Mouse (Mus musculus) heart, postnatal 25 days (tissue): ENCODE measurements around the gene Ythdc1. TPM values are rescaled to one million over a fixed set of nuclear protein-coding genes. Genes with fewer than 3 reads are reported as not detected.
"Not testable (repeated sequence)": the region's sequence is repeated elsewhere in the genome, so short reads cannot be mapped to it uniquely, and the experiment has no call there.

Experiments
- DNase-seq: peaks from one replicate; pipeline ENCODE4 v3.0.0; 2022; ENCODE audit warnings: low spot score
- intact Hi-C: fragments of 180-260 bp; cut with DNase I; formaldehyde crosslinking; loops from one replicate; pipeline ENCODE4 v1.15.1; 2025
- total RNA-seq, 2 experiments: library from RNA; stranded (reverse); gene quantifications; 2 replicates each; pipeline ENCODE4 v1.2.3; 2021

Gene Ythdc1
- 10 to 100 TPM; 28.8 to 35.1 TPM for total RNA-seq

GRCm38 (mm10) chr5:86803962-86804940 lies at the start of gene Ythdc1:
Ythdc1 (plus strand) TSS chr5:86804221.
- intact Hi-C loops, result loop anchor here (10.0 kb wide), 3 partner anchors 629 to 1771 kb away; partner anchors contain the start of genes Cenpc1 and Uba6
- peak; percentile 86 for DNase-seq

DNA sequence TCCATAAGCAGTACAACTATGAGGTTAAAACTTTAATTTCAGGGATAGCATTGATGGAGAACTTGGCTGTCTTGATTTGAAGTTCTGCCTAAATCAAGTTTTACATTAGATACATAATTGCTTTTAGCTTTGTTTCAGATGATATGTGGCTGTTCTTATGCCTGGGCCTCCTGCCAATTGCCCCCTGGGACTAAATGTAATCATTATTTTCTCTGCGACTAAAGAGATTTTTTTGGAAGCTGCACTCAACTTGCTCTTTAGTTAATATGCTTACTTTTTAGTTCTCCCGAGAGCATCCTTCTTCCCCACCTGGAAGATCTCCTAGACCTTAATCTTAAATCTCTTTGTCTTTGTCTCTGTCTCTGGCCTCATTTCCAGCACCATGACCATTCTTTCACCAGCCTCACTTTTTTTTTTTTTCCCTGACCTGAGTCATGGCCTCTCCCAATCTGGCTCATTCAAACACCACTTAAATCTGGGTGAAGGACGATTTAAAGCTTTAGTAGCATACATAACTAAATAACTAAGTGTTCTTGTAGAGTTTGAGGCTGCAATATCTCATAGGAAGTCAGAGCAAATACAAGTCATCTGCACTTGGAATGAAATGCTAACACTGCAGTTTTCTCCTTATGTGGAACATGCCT lies 34.9 kb upstream of the Ythdc1 start:
- no peak for DNase-seq
- intact Hi-C loops, result no loop called here

GRCm38 (mm10) chr5:86771010-86771409 lies 33.0 kb upstream of the Ythdc1 start:
- DNase-seq, result no peak
- intact Hi-C loops, result no loop called here

GRCm38 (mm10) chr5:86776941-86777340 lies 27.1 kb upstream of the Ythdc1 start:
- no peak for DNase-seq
- intact Hi-C loops, result no loop called here

DNA sequence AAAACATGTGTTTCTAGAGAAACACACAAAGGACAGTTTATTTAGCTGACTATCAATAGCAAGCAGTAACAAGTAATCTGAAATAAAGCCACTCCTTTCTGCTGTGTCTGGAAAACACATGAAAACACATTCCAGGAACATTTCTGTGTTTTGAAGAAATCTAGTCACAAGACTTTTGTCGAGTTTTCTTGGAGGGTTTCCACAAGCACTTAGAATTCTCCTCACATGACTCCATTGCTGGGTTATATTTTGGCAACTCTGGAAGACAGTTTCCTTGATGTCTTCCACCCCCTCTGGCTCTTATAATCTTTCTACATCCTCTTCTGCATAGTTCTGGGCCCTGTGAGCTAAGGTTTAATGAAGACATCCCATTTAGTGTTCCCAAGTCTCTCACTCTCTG lies 25.6 kb upstream of the Ythdc1 start:
- no peak for DNase-seq
- intact Hi-C loops, result no loop called here

- intact Hi-C loops, result no loop called here
Measured at GRCm38 (mm10) chr5:86783059-86783458, 21.0 kb upstream of the Ythdc1 start.

DNA sequence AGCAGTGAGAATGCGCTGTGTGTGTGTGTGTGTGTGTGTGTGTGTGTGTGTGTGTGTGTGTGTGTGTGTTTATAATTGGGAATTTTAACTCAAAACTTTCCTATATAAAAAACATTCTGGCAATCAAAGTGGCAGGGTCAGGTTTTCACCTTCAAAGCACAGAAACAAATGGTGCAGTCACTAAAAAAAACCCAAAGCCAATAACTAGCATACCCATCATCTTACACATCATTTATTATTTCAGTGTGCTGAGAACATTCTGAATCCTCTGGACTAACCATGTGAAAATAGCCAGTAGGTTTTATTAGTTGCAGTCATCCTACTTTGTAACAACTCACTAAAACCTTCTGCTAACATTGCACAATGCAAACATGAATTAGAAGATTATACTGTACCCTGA lies 19.8 kb upstream of the Ythdc1 start:
- intact Hi-C loops, result no loop called here
- no peak for DNase-seq

More at GRCm38 (mm10) chr5:86783059-86783458, 21.0 kb upstream of the Ythdc1 start:
- DNase-seq, result no peak

DNA sequence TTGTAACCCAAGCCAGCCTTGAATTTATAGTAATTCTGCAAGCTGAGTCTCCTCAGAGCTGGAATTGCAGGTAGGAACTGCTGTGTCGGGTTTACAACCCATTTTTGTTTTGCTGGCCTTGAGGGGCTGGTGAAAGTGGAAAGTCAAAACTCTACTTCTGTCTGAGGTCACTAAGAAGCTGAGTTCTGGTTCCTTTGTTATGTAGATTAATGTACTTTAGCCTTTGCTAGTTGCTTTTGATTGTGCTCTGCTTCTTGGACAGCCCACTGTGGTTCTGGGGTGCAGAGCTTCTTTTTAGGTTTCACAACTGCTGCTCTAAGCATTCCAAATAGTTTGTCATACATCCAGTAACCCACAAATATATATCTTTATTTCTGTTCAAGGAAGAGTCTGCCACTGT lies 17.2 kb upstream of the Ythdc1 start:
- intact Hi-C loops, result no loop called here
- DNase-seq, result no peak

- DNase-seq, result no peak
- intact Hi-C loops, result no loop called here
Measured at GRCm38 (mm10) chr5:86789954-86790353, 14.1 kb upstream of the Ythdc1 start.

DNA sequence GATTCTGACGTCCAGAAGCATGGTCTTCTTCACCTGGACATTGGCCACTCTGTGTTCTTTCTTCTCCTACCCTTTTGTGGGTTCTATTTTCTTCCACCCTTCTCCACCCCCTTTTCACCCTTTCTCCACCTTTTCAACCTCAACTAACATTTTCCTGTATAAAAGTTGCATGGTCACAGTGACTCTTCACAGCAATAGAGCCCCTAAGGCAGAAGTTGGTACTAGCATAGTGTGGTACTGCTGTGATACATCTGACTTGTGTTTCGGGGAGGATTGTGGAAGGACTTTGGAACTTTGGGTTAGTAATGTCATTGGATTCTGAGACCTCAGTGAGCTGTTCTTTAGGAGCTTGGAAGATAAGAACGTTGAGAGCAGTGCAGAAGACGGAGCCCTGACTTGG lies 11.8 kb upstream of the Ythdc1 start:
- intact Hi-C loops, result no loop called here
- DNase-seq, result no peak

- DNase-seq, result no peak
- intact Hi-C loops, result no loop called here
Measured at GRCm38 (mm10) chr5:86792807-86793206, 11.2 kb upstream of the Ythdc1 start.

- DNase-seq, result no peak
- intact Hi-C loops, result no loop called here
Measured at GRCm38 (mm10) chr5:86816795-86817194, 12.8 kb downstream of the Ythdc1 start.

GRCm38 (mm10) chr5:86836378-86836777 lies 32.4 kb downstream of the Ythdc1 start:
- intact Hi-C loops, DNase-seq: not testable (repeated sequence)

GRCm38 (mm10) chr5:86838110-86838509 lies 34.1 kb downstream of the Ythdc1 start:
- intact Hi-C loops, result no loop called here

GRCm38 (mm10) chr5:86839472-86839871 lies 35.5 kb downstream of the Ythdc1 start:
- intact Hi-C loops, result no loop called here
- DNase-seq, result no peak

More at GRCm38 (mm10) chr5:86838110-86838509, 34.1 kb downstream of the Ythdc1 start:
- no peak for DNase-seq

- no peak for DNase-seq
- intact Hi-C loops, result no loop called here
Measured at GRCm38 (mm10) chr5:86840207-86840606, 36.2 kb downstream of the Ythdc1 start.

DNA sequence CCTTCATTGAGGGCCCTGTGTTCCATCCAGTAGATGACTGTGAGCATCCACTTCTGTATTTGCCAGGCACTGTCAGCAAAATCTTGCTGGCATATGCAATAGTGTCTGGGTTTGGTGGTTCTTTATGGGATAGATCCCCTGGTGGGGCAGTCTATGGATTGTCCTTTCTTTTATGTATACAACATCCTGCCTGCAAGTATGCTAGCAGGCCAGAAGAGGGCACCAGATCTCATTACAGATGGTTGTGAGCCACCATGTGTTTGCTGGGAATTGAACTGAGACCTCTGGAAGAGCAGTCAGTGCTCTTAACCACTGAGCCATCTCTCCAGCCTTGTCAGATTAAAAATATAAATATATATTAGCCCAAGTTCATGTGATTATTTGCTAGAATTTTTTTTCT lies 37.2 kb downstream of the Ythdc1 start:
- intact Hi-C loops, DNase-seq: not testable (repeated sequence)

DNA sequence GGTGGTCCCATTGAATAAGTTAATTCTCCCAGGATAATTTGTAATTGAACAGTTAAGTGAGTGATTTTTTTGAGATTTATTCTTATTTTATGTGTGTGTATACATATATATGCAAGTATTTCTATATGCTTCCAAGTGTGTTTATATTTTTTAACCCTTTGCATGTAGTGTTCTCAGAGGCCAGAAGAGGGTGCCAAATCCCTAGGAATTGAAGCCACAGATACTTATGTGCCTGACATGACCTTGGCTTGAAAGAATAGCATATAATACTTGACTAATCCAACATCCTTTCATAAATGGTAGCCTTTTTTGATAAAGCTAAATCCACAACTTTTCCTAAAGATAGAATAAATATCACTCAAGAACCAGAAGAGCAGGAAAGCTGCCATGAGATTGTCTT lies 46.1 kb downstream of the Ythdc1 start:
- no peak for DNase-seq
- intact Hi-C loops, result loop anchor here (10.0 kb wide), 1 partner anchor 295 kb away; the partner anchor contains the start of gene Ugt2b5

GRCm38 (mm10) chr5:86851658-86852057 lies 47.6 kb downstream of the Ythdc1 start:
- no peak for DNase-seq
- intact Hi-C loops, result loop anchor here (10.0 kb wide), 1 partner anchor 293 kb away; the partner anchor contains the start of gene Ugt2b5

DNA sequence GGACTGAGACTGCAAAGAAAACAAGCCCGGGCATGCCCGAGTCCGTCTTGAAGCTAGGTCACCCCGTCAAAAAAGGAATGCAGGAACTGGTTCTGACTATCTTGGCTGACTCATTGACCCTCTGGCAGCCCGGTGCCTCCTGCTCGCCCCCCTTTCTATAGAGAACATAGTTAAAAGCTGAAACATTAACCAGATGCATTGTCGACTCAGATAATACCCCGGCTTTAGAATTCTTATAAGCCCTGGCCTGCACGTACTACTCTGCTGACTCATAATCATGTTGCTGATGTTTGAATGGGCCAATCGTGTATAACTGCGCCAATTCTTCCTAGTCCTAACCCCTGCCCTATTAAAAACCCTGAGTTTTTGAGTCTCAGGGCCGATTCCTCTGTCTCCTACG lies 52.5 kb downstream of the Ythdc1 start:
- DNase-seq, result not testable (repeated sequence)
- intact Hi-C loops, result loop anchor here (10.0 kb wide), 1 partner anchor 288 kb away; the partner anchor contains the start of gene Ugt2b5

DNA sequence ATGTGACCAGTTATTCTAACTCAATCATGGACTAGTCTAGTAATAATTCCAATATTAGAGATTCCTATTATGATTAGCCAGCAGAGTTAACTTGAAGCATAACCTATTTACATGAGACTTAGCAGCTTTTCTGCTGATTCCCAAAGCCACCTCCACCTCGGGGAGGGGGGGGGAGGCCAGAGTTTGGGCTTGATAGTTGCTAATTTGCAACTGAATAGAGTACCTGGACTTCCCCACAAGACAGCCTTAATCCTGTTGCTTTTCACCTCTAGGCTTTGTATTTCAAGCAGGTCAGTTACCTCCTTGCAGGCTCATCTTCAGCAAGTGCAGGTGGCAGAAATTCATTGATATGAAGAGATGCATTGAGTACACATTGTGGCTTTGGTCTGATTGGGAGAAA lies 53.7 kb downstream of the Ythdc1 start:
- intact Hi-C loops, result loop anchor here (10.0 kb wide), 1 partner anchor 287 kb away; the partner anchor contains the start of gene Ugt2b5
- DNase-seq, result no peak
